Mouse (Mus musculus): ENCODE results near the gene Rac2. TPM values are rescaled to one million over a fixed set of nuclear protein-coding genes. Genes with fewer than 3 reads are reported as not detected.
A peak's percentile ranks its signal among the peaks of the same experiment; 100 is the strongest.

The Rac2 gene
- total RNA-seq (2021), result 1 to 10 TPM in 1 of 2 experiments, under 1 TPM in 1; 0.96 to 1.8 TPM
- long read RNA-seq, experiment 1, partial matches to known transcripts, result 0 of 2 reads
- long read RNA-seq, experiment 1, other reads (novel, unspliced or antisense), result 0 of 2 reads
- long read RNA-seq, experiment 2, partial matches to known transcripts, result 0 of 3 reads
- long read RNA-seq, experiment 2, other reads (novel, unspliced or antisense), result 0 of 3 reads

- DNase-seq (ENCODE audit: low spot score), result no peak
Observed at GRCm38 (mm10) chr15:78572658-78573397, at the start of gene Rac2. TSS of gene Rac2 (minus strand) at chr15:78572783.

DNA sequence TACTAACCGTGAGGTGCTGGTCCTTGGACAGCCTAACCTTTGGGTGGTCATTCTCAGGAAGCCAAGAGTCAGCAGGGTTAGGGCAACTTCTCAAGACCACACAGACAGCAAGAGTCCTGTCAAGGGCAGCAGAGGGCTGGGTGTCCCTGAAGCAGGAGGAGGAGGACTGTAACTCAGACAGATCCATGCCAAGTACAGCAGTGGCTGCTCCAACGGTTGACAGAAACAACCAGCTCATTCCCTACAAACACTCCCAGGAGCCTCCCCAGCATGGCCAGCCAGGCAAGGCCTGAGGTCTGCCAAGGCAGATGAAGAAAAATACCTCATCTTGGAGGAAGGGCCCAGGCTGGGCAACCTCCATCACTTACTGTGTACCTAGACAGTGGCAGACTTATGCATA is 44.4 kb upstream of the Rac2 start:
- DNase-seq (ENCODE audit: low spot score), result no peak

- no peak for DNase-seq (ENCODE audit: low spot score)
Observed at GRCm38 (mm10) chr15:78614536-78614935, 42.0 kb upstream of the Rac2 start.

GRCm38 (mm10) chr15:78610705-78611462 is 38.3 kb upstream of the Rac2 start:
- DNase-seq (ENCODE audit: low spot score), result no peak

GRCm38 (mm10) chr15:78607463-78607862 is 34.9 kb upstream of the Rac2 start:
- no peak for DNase-seq (ENCODE audit: low spot score)

- no peak for DNase-seq (ENCODE audit: low spot score)
Observed at GRCm38 (mm10) chr15:78606059-78606458, 33.5 kb upstream of the Rac2 start.

DNA sequence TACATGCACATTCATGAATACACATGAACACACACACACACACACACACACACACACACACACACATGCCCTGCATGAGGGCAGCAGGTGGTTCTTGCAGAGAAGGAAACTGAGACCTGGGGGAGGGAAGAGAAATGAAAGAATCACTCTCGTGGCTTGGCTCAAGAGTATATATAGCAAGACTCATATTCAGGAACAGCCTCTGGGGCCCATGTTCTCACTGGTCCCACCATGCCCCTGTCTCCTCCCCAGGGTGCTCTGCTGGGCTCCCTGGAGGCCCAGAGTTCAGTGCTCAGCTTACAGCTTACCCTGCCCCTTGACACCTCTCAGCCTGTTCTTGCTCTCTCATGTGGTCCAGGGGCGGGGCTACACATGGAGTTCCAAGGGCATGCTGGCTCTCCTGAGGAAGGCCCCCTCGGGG is 32.8 kb upstream of the Rac2 start:
- DNase-seq (ENCODE audit: low spot score), result no peak

GRCm38 (mm10) chr15:78604255-78604654 is 31.7 kb upstream of the Rac2 start:
- no peak for DNase-seq (ENCODE audit: low spot score)

GRCm38 (mm10) chr15:78601180-78601579 is 28.6 kb upstream of the Rac2 start:
- no peak for DNase-seq (ENCODE audit: low spot score)

GRCm38 (mm10) chr15:78599529-78600193 is 27.1 kb upstream of the Rac2 start:
- DNase-seq (ENCODE audit: low spot score), result no peak

DNA sequence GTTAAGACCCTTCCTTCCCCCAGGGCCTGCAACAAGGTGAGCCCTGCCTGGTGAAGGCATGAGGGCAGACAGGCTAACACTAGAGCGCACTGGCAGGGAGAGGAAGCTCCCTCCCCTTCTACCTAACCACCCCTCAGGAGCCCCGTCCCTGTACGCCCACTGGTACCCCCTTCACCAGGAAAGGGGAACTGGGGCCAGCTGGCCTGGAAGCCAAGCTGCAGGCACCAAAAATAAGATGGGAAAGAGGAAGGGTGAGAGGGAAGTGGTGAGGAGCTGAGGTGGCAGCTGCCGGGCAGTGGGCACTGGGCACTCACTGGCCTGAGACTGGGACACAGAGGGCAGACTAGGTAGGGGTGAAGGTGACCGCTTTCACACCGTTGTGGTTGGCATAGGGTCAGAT is 26.5 kb upstream of the Rac2 start:
- DNase-seq (ENCODE audit: low spot score), result no peak

- no peak for DNase-seq (ENCODE audit: low spot score)
Observed at GRCm38 (mm10) chr15:78597729-78598128, 25.1 kb upstream of the Rac2 start.

DNA sequence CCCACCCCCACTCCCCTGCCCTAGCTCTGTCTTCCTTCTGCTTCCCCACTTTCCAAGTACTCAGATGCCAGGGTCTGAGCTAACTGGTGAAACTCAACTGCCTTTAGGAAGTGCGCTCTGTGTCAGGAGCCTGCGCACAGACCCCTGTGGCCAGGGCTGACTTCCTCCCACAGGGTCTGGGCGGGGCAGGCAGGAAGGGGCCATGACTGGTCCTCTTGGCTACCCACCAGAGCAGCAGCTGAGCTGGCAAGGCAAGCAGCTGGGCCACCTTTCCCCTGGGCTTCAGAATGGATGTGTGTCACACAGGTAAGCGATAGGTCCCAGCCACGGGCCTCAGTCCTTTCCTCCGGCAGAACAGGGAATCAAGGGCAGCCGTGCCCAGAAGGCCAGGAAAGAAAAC is 24.3 kb upstream of the Rac2 start, which contains the start of gene Cyth4:
Cyth4 (plus strand) TSS at position 134 of the 400 bp plus-strand sequence.
- peak; percentile 37 for DNase-seq (ENCODE audit: low spot score)

GRCm38 (mm10) chr15:78596504-78596903 is 23.9 kb upstream of the Rac2 start:
- no peak for DNase-seq (ENCODE audit: low spot score)

GRCm38 (mm10) chr15:78595468-78595867 is 22.9 kb upstream of the Rac2 start:
- no peak for DNase-seq (ENCODE audit: low spot score)

GRCm38 (mm10) chr15:78594831-78595230 is 22.2 kb upstream of the Rac2 start:
- DNase-seq (ENCODE audit: low spot score), result no peak

DNA sequence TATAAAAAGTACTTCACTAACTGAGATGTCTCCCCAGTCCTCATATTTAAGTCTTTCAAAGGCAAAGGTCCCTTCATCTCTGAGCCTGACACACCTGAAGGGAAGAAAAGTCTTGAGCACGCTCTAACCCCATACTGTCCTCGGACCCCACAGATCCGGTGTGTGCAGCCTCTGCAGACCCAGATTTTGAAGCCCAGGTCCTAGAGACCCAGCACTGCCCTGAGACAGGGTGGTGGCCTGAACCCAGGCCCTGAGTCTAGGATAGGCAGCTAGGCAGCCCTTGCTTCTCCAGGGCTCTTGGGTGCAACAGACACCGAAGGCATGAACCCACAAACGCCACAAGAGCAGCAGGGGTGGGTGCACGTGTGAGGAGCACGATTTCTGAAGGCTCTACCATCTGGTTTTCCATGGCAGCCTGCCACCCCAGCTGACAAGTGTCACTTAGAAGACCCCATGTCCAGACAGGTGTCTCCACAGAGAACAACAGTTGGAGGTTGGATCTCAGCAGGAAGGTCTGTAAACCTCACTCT is 21.4 kb upstream of the Rac2 start:
- no peak for DNase-seq (ENCODE audit: low spot score)

- DNase-seq (ENCODE audit: low spot score), result no peak
Observed at GRCm38 (mm10) chr15:78592452-78592968, 19.9 kb upstream of the Rac2 start.

GRCm38 (mm10) chr15:78591680-78592451 is 19.3 kb upstream of the Rac2 start:
- no peak for DNase-seq (ENCODE audit: low spot score)

- no peak for DNase-seq (ENCODE audit: low spot score)
Observed at GRCm38 (mm10) chr15:78590785-78591184, 18.2 kb upstream of the Rac2 start.

DNA sequence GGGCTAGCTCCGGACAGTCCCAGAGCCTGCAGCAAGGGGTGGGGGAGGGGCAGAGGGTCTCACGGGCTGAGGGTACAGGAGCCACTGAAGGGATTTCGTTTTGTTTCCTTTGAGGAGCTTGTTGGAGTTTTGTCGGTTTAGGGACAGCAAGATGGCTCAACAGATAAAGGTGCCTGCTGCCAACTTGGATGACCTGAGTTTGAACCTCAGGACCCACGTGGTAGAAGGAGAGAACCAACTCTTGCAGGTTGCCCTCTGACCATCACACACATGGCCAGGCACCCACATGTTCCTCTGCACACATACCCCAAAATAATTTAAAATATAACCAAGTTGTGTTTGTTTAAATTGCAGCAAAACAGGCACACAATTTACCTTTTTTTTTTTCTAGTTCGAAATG is 17.4 kb upstream of the Rac2 start:
- no peak for DNase-seq (ENCODE audit: low spot score)

Data from gastrocnemius, adult 18-20 months (tissue).